ENCODE assay signal across 10 mouse cellular contexts in genomic region chr7:110946731-110947130, GRCm38 (mm10). TPM values are rescaled to one million over a fixed set of nuclear protein-coding genes. Genes with fewer than 3 reads are reported as not detected.
DNase-seq lines count a peak whose midpoint lies in the region; ATAC-seq and TF ChIP-seq lines count a peak whose summit lies in the region.
"Had no signal": no experiment of that assay in that cellular context is flagged by ENCODE, and none has a peak within 500 bp of the region (broad histone marks: within the 10 kb centered on the region; RNA-seq: fewer than 3 reads in every experiment).

No protein-coding gene starts in this region.

- peak; percentile 78 for DNase-seq in CD4-positive, CD25-positive, alpha-beta regulatory T cell, adult 2 months (ENCODE audit: low read depth, low spot score)
- peak; percentile 32 for DNase-seq in brain, adult 2 months (ENCODE audit: low read depth, low spot score)
- no peak for DNase-seq in left cerebral cortex, postnatal 36 days (ENCODE audit: low spot score in 2 of 2)
- DNase-seq in left cerebral cortex, postnatal 10 days (ENCODE audit: extremely low spot score in 1 of 2, low spot score in 2 of 2): no peak
- DNase-seq: adrenal gland, adult 2 months had no signal

- H3K36me3 ChIP-seq in intestine, postnatal 0 days (ENCODE audit: control insufficient read depth, insufficient read depth): no peaks in the 10 kb centered on the region
- H3K36me3 ChIP-seq in intestine, embryonic 16.5 days (ENCODE audit: control insufficient read depth, insufficient read depth, low read length): no peaks in the 10 kb centered on the region
- H3K36me3 ChIP-seq: neural tube, embryonic 12.5 days had no signal

- TF ChIP-seq CTCF in intestine, postnatal 0 days (IDR thresholded peaks at IDR 0.05; ENCODE audit: low read depth): peak; percentile 65

- H3K4me3 ChIP-seq in intestine, postnatal 0 days (ENCODE audit: low read depth, low read length): no peak overlapping the region
- no peak overlapping the region for H3K4me3 ChIP-seq in intestine, embryonic 16.5 days (ENCODE audit: low read length)
- H3K4me3 ChIP-seq: neural tube, embryonic 12.5 days had no signal

- H3K4me2 ChIP-seq in intestine, postnatal 0 days (replicated peaks; ENCODE audit: low read depth): no peak overlapping the region
- no peak overlapping the region for H3K4me2 ChIP-seq in intestine, embryonic 16.5 days (ENCODE audit: low read depth, low read length)
- H3K4me2 ChIP-seq: neural tube, embryonic 12.5 days had no signal

- WGBS in intestine, postnatal 0 days: 84% methylated on average over 6 of the region's 6 CpGs
- 82% methylated on average over 6 of the region's 6 CpGs for WGBS in intestine, embryonic 16.5 days

- no peak overlapping the region for H3K9ac ChIP-seq in intestine, postnatal 0 days (ENCODE audit: low read depth, low read length)
- H3K9ac ChIP-seq in intestine, embryonic 16.5 days (ENCODE audit: low read depth, low read length): no peak overlapping the region
- H3K9ac ChIP-seq: neural tube, embryonic 12.5 days had no signal

- H3K9me3 ChIP-seq in intestine, postnatal 0 days (ENCODE audit: control insufficient read depth): no peaks in the 10 kb centered on the region
- H3K9me3 ChIP-seq in intestine, embryonic 16.5 days (ENCODE audit: control insufficient read depth, low read length): no peaks in the 10 kb centered on the region
- H3K9me3 ChIP-seq: neural tube, embryonic 12.5 days had no signal

- no peak for ATAC-seq in intestine, postnatal 0 days
- no peak for ATAC-seq in intestine, embryonic 16.5 days
- peak; percentile 77 for ATAC-seq in megakaryocyte, adult 5-6 weeks (ENCODE audit: poor library complexity, severe bottlenecking)
- ATAC-seq in granulocyte monocyte progenitor cell, adult 5-6 weeks (replicated peaks; ENCODE audit: poor library complexity, severe bottlenecking): no peak; the same call in 1 of the 2 replicates

- H3K27me3 ChIP-seq in intestine, postnatal 0 days (replicated peaks; ENCODE audit: control insufficient read depth, insufficient read depth, low read length): no peaks in the 10 kb centered on the region
- no peaks in the 10 kb centered on the region for H3K27me3 ChIP-seq in intestine, embryonic 16.5 days (replicated peaks; ENCODE audit: control insufficient read depth, insufficient read depth, low read length)
- H3K27me3 ChIP-seq: neural tube, embryonic 12.5 days had no signal

- H3K4me1 ChIP-seq in intestine, postnatal 0 days (replicated peaks; ENCODE audit: control insufficient read depth, insufficient read depth, low read length): no peaks in the 10 kb centered on the region
- peaks cover 9% of the 10 kb centered on the region for H3K4me1 ChIP-seq in intestine, embryonic 16.5 days (ENCODE audit: control insufficient read depth, insufficient read depth, low read length)
- H3K4me1 ChIP-seq: neural tube, embryonic 12.5 days had no signal

- H3K27ac ChIP-seq in intestine, postnatal 0 days (ENCODE audit: low read depth, low read length): no peak overlapping the region
- no peak overlapping the region for H3K27ac ChIP-seq in intestine, embryonic 16.5 days (ENCODE audit: low read length)
- H3K27ac ChIP-seq: neural tube, embryonic 12.5 days had no signal

- intact Hi-C loops in left cerebral cortex, postnatal 36 days (cut with DNase I): no loop called here
- intact Hi-C loops in left cerebral cortex, postnatal 10 days (cut with DNase I): no loop called here

RNA-seq across cellular contexts. Expression of gene Mrvi1, which starts 35.5 kb away (rescaled TPM):
- 6.7 and 9.6 TPM in 2 replicates for polyA plus RNA-seq in intestine, postnatal 0 days (2015; fragmentation: Nextera tagmentation; extraction: Ambion mirVana)
- polyA plus RNA-seq in intestine, embryonic 16.5 days (2015; fragmentation: Nextera tagmentation; extraction: Ambion mirVana): 12.0 and 13.0 TPM in 2 replicates
- total RNA-seq in megakaryocyte, adult 5-6 weeks (2015): 0.02 and 0.32 TPM in 2 replicates
- total RNA-seq in megakaryocyte, adult 5-6 weeks (2017): 0.04 TPM in 1 of 2 replicates, not detected in the other
- 1 to 10 TPM; 2.7 to 3.2 TPM for total RNA-seq in left cerebral cortex, postnatal 36 days (2021)
- 0.41 TPM in 1 of 2 replicates, not detected in the other for total RNA-seq in granulocyte monocyte progenitor cell, adult 5-6 weeks (2014; fragmentation: Nextera tagmentation)
- total RNA-seq in granulocyte monocyte progenitor cell, adult 5-6 weeks (2017): 0.09 and 0.21 TPM in 2 replicates
- total RNA-seq in left cerebral cortex, postnatal 10 days (2021): 1 to 10 TPM; 1.4 to 1.5 TPM

Comparison
In these comparisons a context has a peak if more than half of its experiments do, and no peak if none do; other contexts are left out.
1. DNase-seq: peak in CD4-positive, CD25-positive, alpha-beta regulatory T cell, adult 2 months (single experiment) and brain, adult 2 months (single experiment); none in left cerebral cortex, postnatal 36 days (0 of 2) and left cerebral cortex, postnatal 10 days (0 of 2).